Mouse (Mus musculus) E14TG2a.4 (cell line): ENCODE results near the gene Zbtb9.

Source experiments
- CTCF ChIP-seq: conservative IDR thresholded peaks from 2 replicates; pipeline ENCODE4 v1.5.1; 2014; ENCODE audit warnings: low read length
- POU5F1 ChIP-seq: IDR thresholded peaks from 2 replicates; pipeline ENCODE4 v1.6.1; 2014; ENCODE audit warnings: low read length, borderline replicate concordance

GRCm38 (mm10) chr17:26953726-26954125, 19.2 kb upstream of the Zbtb9 start:
- TF ChIP-seq CTCF (no peak), POU5F1 (no peak)
